Mouse (Mus musculus) kidney, adult 11 months (tissue): ENCODE data around the gene Tpk1.
"Not testable (repeated sequence)": the region's sequence is repeated elsewhere in the genome, so short reads cannot be mapped to it uniquely, and the experiment has no call there.

Experiments
- DNase-seq: peaks from one replicate; pipeline ENCODE4 v3.0.0; 2022

Gene Tpk1

DNA sequence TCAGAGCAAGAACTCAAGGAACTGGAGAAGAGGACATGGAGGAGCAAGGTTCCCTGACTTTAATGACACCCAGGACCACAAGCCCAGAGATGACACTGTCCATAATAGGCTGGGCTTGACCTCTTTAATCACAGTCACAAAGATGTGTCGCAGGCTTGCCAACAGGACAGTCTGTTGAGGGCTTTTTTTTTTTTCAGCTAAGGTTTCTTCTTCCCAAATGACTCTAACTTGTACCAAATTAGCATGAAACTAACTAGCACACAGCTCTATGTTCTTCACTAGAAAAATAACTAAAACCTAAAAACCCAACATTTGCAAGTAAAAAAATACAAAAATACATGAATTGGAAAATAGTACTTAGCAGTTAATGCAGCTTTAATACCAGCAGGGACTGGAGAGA is 27.2 kb downstream of the Tpk1 start:
- DNase-seq = no peak

DNA sequence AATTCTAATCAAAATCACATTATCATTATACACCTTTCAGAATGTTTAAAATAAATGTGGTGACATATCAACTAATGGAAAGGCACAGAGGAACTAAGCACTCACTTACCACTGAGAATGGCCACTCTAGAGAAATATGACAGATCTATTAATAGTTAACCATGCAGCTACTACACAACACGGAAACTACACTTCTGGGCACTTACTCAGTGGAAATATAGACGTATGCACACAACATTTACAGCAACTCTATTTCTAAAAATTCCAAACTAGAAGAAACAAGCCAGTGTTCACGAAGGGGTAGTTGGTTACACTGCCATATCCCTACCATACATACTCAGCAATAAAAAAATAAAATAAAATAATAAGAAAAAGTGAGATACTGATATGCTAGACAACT is 28.0 kb downstream of the Tpk1 start:
- no peak for DNase-seq

DNA sequence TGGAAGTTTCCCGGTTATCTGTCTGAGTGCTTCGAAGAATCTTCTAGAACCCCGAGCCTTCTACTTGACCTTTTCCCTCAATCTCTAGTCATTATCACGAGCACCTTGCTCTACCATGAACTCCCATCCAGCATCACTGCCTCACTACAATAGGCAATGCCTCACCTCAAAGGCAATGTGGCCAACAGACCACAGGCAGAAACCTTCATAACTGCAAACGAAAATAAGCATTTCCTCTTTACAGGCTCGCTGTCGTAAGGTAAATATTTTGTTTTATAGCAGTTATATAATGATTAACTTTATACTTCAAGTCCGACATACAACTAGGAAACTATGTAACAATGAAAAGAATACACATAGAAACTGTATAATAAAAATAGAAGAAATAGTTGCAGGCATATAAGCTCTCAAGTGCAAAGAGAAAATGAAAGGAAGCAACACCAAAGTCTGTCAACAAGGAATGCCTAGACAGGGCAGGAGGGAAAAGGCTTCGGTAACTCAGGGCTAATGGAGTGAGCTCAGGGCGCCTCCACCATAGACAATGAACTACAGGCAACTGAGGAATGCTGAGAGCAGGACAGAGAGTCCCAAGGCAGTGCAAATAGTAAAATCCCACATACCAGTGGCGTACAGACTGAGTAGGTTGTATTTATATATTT is 29.0 kb downstream of the Tpk1 start:
- no peak for DNase-seq

DNA sequence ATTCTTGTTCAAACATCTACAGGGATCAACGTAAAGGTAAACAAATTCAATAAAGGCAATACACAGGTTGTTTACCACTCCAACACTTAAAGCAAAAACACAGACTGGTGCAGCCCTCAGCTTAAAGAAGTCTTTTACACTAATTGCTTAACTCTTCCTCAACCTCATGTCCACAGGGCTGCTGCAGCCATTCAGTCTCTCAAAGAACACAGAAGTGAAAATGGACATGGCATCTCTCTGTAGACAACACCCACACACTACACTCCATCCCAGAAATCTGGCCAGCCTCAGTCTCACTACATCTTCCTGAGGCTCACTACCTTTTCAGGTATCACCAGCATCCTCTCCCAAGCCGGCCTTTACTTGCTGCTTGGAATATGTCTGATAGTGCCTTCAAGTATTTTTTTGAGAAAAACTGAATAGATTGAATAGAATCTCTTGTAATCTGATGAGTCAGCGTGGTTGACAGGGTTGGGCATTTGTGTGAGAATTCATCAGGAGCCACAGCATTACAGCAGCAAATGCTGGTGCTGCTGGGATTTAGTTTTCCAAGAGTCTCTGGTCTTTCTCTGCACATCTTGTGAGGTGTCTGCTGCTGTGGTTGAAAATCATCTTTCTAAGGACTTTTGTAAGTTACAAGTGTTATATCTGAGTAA is 32.6 kb downstream of the Tpk1 start:
- no peak for DNase-seq

DNA sequence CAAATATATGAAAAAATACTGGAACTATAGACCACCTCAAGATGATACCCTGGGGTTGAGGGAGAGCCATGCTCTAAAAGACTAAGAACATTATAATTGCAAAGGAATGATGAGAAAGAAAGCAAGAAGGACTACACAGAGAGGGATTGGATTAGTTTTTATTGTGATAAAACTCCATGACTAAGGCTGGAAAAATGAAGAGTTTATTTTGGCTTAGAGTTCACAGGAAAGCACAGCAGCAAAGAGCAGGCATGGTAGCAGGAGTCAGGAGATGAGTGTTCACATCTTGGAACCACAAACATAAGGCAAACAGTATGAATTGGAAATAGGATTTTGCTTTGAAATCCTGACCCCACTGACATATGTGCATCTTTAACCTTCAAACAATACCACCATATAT is 33.2 kb downstream of the Tpk1 start:
- no peak for DNase-seq

DNA sequence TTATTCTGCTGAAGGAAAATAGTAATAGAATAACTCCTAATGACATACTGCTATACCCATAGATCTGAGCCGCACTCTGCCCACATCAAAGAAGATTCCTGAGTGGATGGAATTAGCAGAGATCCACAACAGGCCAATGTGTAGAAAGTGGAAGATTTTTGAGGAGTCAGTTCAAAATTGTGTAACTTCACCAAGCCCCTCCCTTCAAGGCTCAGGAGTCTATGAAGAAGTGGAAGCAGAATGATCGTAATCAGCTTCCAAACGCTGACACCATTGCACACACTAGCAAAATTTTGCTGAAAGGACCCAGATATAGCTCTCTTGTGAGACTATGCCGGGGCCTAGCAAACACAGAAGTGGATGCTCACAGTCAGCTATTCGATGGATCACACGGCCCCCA is 42.6 kb downstream of the Tpk1 start:
- not testable (repeated sequence) for DNase-seq

DNA sequence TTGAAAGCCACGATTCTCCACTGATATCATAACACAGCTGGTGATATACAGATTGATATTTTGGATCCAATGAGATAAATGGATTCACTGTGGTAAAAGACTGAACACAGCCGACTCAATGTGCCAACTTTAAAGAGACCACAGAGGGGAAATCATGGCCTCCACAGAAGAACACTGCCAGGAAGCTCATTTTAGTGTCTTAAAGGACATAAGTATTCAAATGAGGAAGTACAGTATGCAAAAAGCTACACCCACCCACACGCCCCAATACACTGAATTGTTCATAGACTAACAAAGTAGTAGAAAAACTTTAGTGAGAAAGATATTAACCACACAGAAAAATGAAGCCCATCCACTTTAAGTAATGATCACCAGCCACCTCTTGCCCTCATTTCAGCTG is 46.8 kb downstream of the Tpk1 start:
- DNase-seq = no peak

DNA sequence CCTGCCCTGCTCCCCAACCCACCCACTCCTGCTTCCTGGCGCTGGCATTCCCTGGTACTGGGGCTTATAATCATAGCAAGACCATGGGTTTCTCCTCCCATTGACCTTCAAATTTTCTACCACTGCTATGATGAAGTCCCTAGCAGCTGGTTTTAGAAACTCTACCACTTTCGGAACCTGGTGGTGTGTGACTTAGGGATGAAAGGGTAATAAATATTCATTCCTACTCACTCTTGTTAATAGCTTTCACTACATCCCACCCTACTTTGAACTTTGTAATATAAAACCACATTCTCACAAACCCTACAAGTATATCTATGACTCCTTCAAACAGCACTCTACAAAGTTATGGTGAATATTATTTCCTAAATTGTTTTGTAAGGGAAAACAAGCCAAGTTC is 54.3 kb downstream of the Tpk1 start:
- no peak for DNase-seq

DNA sequence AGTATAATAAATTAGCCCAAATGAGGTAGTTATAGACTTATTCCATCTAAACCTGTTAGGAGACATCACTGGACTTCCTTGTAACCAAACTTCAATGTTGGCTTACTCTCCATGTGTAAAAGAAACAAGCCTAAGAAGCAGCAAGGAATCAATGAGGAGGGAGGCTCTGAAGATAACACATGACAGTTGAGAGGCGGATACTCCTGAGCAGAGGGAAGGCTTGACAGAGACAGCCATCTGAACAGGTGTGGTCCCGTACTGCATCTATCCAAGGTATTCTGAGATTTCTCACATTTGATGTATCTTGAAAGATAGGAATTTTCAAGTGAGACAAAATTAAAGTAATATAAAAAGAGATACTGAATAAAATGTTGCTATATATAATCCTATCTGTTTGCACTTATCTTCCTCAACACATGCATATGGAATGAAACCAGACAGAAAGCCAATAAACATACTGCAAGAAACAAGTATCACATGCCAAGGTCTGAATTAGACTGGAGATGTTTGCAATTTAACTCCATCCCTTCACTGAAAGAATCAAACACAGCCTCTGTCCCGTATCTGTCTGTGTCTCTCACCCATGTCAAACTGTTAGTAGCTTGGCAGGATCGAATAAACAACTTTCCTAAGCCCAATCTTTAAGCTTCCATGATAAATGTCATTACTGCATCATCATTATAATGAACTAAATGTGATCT is 75.1 kb downstream of the Tpk1 start:
- DNase-seq = no peak

DNA sequence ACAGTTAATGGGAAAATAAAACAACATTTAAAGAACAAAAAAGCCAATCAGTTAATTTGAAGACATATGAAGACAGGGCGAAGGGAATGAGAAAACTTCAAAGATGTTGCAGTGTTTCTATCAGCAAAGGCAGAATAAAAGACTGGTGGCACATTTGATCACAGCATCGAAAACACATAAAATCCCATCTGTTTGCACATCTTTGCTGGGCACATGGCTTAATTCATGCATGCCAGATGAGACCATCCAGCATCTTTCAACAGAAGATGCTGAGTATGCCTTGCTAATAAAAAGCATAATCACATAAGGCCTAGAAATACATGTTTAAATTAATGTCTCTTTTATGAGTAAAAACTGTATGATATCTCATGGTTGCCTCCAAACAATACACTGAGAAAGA is 80.8 kb downstream of the Tpk1 start:
- no peak for DNase-seq

DNA sequence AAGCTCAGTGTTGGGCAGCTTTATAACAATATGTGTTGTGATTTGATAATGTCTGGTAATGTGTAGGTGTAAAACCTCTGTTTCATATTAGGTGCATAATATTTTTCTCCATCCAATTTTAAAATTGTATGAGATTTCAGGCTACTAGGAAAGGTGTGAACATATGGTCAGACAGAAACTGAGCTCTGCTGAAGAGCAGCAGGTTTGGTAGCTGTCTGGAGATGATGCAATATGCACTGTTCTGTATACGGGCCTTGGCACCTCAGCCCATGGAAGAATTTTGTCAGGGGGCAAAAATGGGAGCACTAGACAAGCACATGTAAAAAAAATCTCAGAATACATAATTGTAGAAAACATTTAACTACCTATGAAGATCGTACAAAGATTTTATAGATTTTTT is 84.3 kb downstream of the Tpk1 start:
- no peak for DNase-seq

DNA sequence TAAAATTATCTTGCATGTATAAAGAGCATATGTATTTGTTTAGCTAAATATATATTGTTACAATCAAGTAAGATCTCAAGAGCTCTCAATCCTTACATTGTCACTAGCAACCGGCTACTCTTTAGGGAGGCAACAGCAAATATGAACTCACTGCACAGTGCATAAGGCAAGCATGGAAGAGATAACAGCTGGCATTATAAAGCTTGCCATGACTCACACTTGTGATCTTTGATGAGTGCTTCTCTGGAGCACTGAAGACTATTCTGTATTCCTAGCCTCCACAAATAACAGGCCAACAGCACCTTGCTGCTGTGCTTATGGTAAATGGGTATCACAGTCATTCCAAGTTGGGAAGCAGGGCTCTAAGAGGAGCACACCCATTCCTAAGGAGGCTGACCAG is 98.2 kb downstream of the Tpk1 start:
- no peak for DNase-seq

DNA sequence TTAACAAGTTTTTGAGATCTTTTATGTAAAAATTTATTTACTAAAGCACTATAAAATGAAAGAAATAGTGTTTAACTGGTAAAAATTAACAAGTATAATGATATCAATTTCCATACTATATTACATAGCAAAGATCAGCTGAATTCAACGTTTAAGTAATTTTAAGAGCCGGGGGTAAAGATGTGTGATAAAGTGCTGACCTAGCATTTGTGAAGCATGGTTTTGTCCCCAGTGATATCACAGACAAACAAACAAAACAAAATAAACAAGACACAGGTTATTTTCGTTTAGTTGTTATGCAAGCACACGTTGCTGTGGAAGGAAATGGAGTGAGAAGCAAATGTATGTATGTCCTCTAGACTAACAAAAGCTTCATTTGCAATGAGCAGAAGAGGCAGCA is 103.6 kb downstream of the Tpk1 start:
- no peak for DNase-seq

DNA sequence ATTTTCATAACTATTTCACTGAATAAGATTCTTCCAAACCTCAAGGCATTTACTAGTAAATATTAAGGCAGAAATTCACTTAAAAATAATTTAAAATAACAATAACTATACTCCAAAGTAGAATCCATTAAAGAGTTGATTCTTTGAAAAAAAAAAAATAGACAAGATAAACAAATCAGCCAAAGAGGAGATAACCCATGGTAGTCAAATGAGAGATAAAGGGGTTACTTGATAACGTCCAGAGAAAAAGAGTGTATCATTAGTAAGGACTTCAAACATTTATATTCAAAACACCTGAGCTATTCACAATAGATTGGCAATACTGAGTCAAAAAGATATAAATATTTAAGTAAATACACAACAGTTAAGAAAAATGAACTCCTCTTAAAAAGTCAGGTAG is 114.7 kb downstream of the Tpk1 start:
- no peak for DNase-seq

DNA sequence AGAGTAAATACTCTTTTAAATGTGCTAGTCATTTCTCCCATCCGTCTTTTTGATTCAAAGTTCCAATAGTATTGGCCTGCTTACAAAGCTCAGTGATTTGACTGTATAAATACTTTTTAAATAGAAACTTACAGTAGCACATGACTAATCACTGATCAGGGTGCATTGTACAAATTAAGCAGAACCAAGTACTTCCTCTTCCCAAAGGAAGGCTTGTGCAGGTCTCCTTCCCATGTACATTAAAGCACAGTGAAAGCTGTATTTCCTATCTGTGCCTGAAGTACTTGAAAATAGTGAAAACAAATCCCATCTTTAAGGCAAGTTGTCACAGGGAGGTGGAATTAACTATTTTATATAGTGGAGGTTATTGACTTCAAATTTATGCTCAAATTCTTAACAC is 119.5 kb downstream of the Tpk1 start:
- no peak for DNase-seq

DNA sequence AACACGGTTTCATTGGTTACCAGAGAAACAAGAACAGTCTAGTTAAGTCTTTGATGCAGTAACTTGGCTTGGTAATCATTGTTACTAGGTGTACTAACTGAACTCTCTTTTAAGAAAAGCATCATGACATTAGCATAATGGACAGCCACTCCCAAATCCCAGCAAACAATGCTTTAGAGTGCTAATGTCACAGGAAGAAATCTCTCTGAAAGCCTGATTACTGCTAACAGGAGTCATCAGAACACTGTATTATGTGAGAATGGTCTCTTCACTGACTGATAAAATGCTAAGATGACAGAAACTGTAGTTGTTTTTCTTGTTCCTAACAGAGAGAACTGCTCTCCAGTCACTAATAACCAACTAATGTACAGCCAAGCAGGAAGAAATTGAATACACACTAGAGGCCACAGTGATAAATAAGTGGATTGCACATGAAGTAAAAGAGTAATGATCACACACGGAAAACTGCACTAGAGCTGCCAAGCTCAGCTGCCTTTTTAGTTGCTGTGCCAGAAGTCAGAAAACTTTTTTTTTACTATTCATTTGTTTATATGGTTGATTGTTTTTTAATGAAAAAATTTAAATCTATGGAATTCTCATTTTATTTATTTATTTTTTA is 128.7 kb downstream of the Tpk1 start:
- DNase-seq = no peak

DNA sequence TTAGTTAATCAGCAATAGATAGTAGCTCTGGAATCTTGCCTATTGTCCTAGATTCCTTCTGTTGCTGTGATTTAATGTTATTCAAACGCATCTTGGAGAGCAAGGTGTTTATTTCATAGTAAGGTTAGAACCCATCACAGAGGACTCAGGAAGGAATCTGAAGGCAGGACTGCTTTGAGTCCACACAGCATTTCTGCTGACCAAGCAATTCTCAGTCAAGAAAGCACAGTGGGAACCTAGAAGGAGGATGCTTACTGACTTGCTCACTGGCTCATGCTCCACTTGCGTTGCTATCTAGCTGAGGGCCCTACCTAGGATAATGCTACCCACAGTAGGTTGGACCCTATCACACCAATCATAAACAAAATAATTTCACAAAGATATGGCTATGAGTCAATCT is 130.6 kb downstream of the Tpk1 start:
- DNase-seq = no peak

DNA sequence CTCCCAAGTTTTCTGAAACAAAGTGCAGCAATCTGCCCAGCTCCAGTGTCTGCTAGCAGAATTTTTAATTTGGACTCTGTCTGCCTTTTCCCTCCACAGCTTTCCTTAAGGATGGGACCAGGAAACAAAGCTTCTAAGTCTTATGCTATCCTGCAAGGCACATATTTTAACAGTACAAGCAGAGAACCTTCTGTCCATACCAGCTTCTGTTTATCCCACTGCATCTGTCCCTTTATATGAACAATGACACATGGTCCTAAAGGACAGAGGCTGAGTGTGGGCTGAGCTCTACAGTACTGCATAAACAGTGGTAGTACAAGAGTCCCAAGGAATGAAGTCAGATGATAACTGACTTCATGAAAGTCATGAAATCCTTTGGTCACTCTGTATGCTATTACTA is 132.8 kb downstream of the Tpk1 start:
- DNase-seq = no peak

DNA sequence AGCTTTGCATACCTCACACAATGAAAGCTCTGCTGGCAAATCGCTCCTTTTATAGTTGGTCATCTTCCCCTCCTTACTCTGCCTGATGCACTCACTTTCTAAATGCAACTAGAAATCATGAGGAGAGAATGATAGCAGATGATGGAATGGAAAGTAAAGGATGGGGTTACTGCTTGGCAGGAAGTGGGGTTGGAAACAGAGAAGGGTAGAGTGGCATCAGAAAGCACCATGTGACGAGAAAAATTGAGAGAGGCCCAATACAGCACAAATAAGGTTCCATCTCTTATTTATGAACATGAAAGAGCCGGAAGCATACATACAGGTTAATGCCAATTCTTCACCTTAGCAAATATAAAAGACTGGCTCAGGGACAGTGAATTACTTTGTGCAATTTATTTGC is 133.3 kb downstream of the Tpk1 start:
- DNase-seq = no peak

DNA sequence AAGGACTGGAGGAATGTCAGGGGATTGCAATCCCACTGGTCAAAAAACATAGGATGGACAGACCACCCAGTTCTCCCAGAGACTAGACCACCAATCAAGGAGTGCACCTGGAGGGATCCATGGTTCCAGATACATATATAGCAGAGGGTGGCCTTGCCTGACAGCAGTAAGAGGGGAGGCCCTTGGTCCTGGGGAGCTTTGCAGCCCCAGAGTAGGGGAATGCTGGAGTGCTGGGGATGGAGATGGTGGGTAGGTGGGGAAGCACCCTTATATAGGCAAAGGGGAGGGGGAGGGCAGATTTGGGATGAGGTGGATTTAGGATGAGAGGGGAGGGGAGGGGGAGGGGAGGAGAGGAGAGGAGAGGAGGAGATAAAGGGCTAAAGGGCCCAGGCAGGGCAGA is 134.1 kb downstream of the Tpk1 start:
- DNase-seq = no peak

DNA sequence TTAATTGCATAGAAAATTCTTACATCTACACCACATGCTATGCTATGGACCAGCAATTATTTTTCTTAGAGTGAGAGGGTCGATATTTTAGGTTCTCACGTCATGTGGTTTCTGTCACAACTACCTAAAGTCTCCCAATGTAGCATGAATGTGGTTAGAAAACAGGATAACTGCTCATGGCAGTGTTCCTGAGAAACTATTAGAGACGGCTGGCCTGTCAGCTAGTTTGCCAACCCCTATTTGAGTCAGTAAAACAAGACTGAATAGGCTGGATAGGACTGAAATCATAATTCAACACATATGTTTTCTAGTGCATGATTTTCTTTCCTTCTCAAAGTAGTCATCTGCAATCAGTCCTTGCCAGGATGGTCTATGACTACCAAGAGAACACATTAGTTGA is 137.1 kb downstream of the Tpk1 start:
- DNase-seq = no peak

DNA sequence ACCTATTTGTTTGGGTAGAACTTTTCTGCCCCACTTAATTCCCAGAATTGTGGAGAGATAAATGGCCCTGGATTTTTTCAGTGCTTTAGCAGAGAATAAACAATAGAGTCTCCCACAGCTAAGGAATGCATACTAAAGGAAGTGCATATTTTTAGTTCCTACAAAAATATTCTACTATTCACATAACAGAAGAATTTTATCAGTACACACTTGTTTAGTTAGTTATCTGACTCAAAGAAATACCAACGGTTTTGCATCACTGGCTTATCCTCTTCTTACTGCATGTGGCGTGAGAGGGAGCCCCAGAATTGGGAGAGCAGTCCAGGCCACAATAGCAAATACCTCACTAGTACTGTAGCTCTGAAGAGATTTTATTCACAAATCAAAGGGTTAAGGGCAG is 141.1 kb downstream of the Tpk1 start:
- no peak for DNase-seq

DNA sequence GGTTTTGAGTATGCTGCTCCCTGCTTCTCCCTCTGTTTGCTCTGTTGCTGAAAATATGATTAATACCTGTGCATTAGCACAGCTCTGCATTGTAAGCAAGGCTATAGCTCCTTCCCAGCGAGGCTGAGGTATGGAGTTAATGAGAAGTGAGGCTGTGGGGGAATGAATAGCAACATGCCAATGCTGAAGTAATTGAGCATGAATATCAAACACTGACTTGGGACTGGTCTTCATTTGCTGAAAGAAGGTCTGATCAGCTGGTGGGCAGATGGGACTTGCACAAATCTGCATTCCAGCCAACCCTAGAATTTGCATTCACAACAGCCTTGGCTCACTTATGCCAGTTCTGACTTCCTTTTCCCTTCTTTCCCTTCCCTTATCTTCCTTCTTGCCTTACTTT is 144.0 kb downstream of the Tpk1 start:
- DNase-seq = no peak

DNA sequence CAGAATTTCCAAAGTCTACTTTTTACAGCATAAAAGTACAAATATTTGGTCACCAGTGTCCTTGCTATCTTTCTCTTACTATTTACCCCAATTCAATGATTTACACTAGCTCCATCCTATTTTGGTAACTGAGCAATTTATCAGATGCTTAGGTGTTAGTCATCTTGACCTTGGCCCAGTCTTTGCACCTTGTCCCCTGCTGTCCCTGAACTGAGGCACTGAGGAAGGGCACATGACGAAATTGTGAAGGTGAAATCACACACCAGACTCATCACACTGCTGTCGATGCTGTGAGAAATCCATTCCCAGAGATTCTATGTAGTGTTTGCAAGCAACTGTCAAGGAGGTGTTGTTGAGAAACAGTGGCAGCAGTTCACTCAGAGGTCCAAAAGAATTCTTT is 145.9 kb downstream of the Tpk1 start:
- DNase-seq = no peak
